Mouse (Mus musculus) MEL (cell line): Measurements from ENCODE around the gene Rhoj. TPM values are rescaled to one million over a fixed set of nuclear protein-coding genes. Genes with fewer than 3 reads are reported as not detected.

Experiments used
- DNase-seq: peaks from one replicate; pipeline ENCODE4 v3.0.0; 2011; ENCODE audit warnings: low read depth, low spot score
- H3K27ac ChIP-seq: 2 replicates; pipeline ENCODE4 v1.5.1; 2012; ENCODE audit warnings: low read depth, mild to moderate bottlenecking, control low read depth, low read length, moderate library complexity; ENCODE audit not compliant: control insufficient read depth
- H3K27me3 ChIP-seq, 2 experiments: fragments of 150-350 bp in 1 of 2; sonication (generic) in 1 of 2; 2 replicates each; pipeline ENCODE4 v1.6.1; 2012; ENCODE audit warnings: low read length in 2 of 2, mild to moderate bottlenecking in 2 of 2, improper control_type of control experiment in 1 of 2, moderate library complexity in 1 of 2; ENCODE audit not compliant: insufficient read depth in 2 of 2, control insufficient read depth in 1 of 2
- H3K36me3 ChIP-seq, 2 experiments: 2 replicates each; pipeline ENCODE4 v1.6.1; 2012 to 2014; ENCODE audit warnings: low read length in 2 of 2, improper control_type of control experiment in 1 of 2, inconsistent platforms in 1 of 2, mild to moderate bottlenecking in 1 of 2; ENCODE audit not compliant: insufficient read depth in 2 of 2, control insufficient read depth in 1 of 2
- H3K4me1 ChIP-seq, 2 experiments: fragments of 150-350 bp in 1 of 2; sonication (generic) in 1 of 2; 2 replicates each; pipeline ENCODE4 v1.6.1; 2012; ENCODE audit warnings: low read length in 2 of 2, improper control_type of control experiment in 1 of 2, mild to moderate bottlenecking in 1 of 2; ENCODE audit not compliant: insufficient read depth in 2 of 2, control insufficient read depth in 1 of 2
- H3K4me3 ChIP-seq, 2 experiments: fragments of 150-350 bp in 1 of 2; sonication (generic) in 1 of 2; 2 replicates each; pipeline ENCODE4 v1.5.1; 2012; ENCODE audit warnings: low read depth in 2 of 2, low read length in 2 of 2, mild to moderate bottlenecking in 2 of 2, moderate library complexity in 2 of 2, control low read depth in 1 of 2, improper control_type of control experiment in 1 of 2; ENCODE audit not compliant: control insufficient read depth in 1 of 2, insufficient read depth in 1 of 2
- H3K79me2 ChIP-seq: 2 replicates; pipeline ENCODE4 v1.6.1; 2012; ENCODE audit warnings: mild to moderate bottlenecking, low read length, moderate library complexity; ENCODE audit not compliant: control insufficient read depth, poor library complexity, insufficient read depth
- H3K9ac ChIP-seq: 2 replicates; pipeline ENCODE4 v1.6.1; 2012; ENCODE audit warnings: low read depth, mild to moderate bottlenecking, control low read depth, low read length, moderate library complexity; ENCODE audit not compliant: control insufficient read depth, poor library complexity, severe bottlenecking
- H3K9me3 ChIP-seq: fragments of 150-350 bp; sonication (generic); replicated peaks from 2 replicates; pipeline ENCODE4 v1.6.1; 2012; ENCODE audit warnings: mild to moderate bottlenecking, low read length, improper control_type of control experiment, moderate library complexity; ENCODE audit not compliant: insufficient read depth
- BHLHE40 ChIP-seq: IDR thresholded peaks from 2 replicates; pipeline ENCODE4 v1.6.1; 2012; ENCODE audit warnings: low read depth, mild to moderate bottlenecking, inconsistent platforms, low read length, improper control_type of control experiment, borderline replicate concordance
- CHD1 ChIP-seq: IDR thresholded peaks from 2 replicates; pipeline ENCODE4 v1.6.1; 2012; ENCODE audit warnings: low read depth, mild to moderate bottlenecking, inconsistent platforms, low read length, improper control_type of control experiment
- CHD2 ChIP-seq: IDR thresholded peaks from 2 replicates; pipeline ENCODE4 v1.6.1; 2011; ENCODE audit warnings: low read length, improper control_type of control experiment
- EP300 ChIP-seq, 2 experiments: IDR thresholded peaks; 2 replicates each; pipeline ENCODE4 v1.6.1; 2011; ENCODE audit warnings: improper control_type of control experiment in 2 of 2, low read length in 2 of 2, low read depth in 1 of 2, mild to moderate bottlenecking in 1 of 2
- ETS1 ChIP-seq: IDR thresholded peaks from 2 replicates; pipeline ENCODE4 v1.6.1; 2012; ENCODE audit warnings: low read depth, mild to moderate bottlenecking, inconsistent platforms, low read length, improper control_type of control experiment, moderate library complexity
- GABPA ChIP-seq: IDR thresholded peaks from 2 replicates; pipeline ENCODE4 v1.6.1; 2012; ENCODE audit warnings: low read depth, mild to moderate bottlenecking, inconsistent platforms, low read length, improper control_type of control experiment, moderate library complexity
- GATA1 ChIP-seq: IDR thresholded peaks from 2 replicates; pipeline ENCODE4 v1.6.1; 2011; ENCODE audit warnings: low read depth, low read length, improper control_type of control experiment
- KAT2A ChIP-seq: conservative IDR thresholded peaks from 2 replicates; pipeline ENCODE4 v1.6.1; 2012; ENCODE audit warnings: low read depth, low read length, improper control_type of control experiment, inconsistent platforms
- MAZ ChIP-seq: IDR thresholded peaks from 2 replicates; pipeline ENCODE4 v1.6.1; 2012; ENCODE audit warnings: low read depth, mild to moderate bottlenecking, inconsistent platforms, low read length, improper control_type of control experiment
- MXI1 ChIP-seq: IDR thresholded peaks from 2 replicates; pipeline ENCODE4 v1.6.1; 2011; ENCODE audit warnings: mild to moderate bottlenecking, low read depth, low read length, improper control_type of control experiment
- MYB ChIP-seq: IDR thresholded peaks from 2 replicates; pipeline ENCODE4 v1.6.1; 2011; ENCODE audit warnings: mild to moderate bottlenecking, low read depth, low read length, improper control_type of control experiment
- MYC ChIP-seq: IDR thresholded peaks from 2 replicates; pipeline ENCODE4 v1.6.1; 2011; ENCODE audit warnings: low read depth, mild to moderate bottlenecking, low read length, improper control_type of control experiment, moderate library complexity
- NELFE ChIP-seq: IDR thresholded peaks from 2 replicates; pipeline ENCODE4 v1.6.1; 2011; ENCODE audit warnings: low read depth, low read length, improper control_type of control experiment
- POLR2A ChIP-seq, 2 experiments: IDR thresholded peaks; 2 replicates each; pipeline ENCODE4 v1.6.1; 2011 to 2012; ENCODE audit warnings: low read length in 2 of 2, mild to moderate bottlenecking in 2 of 2, control low read depth in 1 of 2, improper control_type of control experiment in 1 of 2, low read depth in 1 of 2, moderate library complexity in 1 of 2; ENCODE audit not compliant: control insufficient read depth in 1 of 2, insufficient read depth in 1 of 2, poor library complexity in 1 of 2
- RAD21 ChIP-seq: IDR thresholded peaks from 2 replicates; pipeline ENCODE4 v1.6.1; 2011; ENCODE audit warnings: mild to moderate bottlenecking, low read depth, low read length, improper control_type of control experiment
- TCF12 ChIP-seq: IDR thresholded peaks from 2 replicates; pipeline ENCODE4 v1.6.1; 2014; ENCODE audit warnings: low read depth, mild to moderate bottlenecking, inconsistent platforms, low read length, improper control_type of control experiment, moderate library complexity
- UBTF ChIP-seq: IDR thresholded peaks from 2 replicates; pipeline ENCODE4 v1.6.1; 2012; ENCODE audit warnings: low read depth, mild to moderate bottlenecking, inconsistent platforms, low read length, improper control_type of control experiment, moderate library complexity, borderline replicate concordance; ENCODE audit not compliant: insufficient read depth
- ZC3H11A ChIP-seq: IDR thresholded peaks from 2 replicates; pipeline ENCODE4 v1.6.1; 2012; ENCODE audit warnings: low read depth, mild to moderate bottlenecking, inconsistent platforms, low read length, improper control_type of control experiment
- ZKSCAN1 ChIP-seq: IDR thresholded peaks from 2 replicates; pipeline ENCODE4 v1.6.1; 2012; ENCODE audit warnings: low read depth, mild to moderate bottlenecking, inconsistent platforms, low read length, improper control_type of control experiment, moderate library complexity
- ZNF384 ChIP-seq: IDR thresholded peaks from 2 replicates; pipeline ENCODE4 v1.6.1; 2012; ENCODE audit warnings: low read depth, mild to moderate bottlenecking, inconsistent platforms, low read length, improper control_type of control experiment
- polyA plus RNA-seq, 2 experiments: library from polyadenylated mRNA; stranded (reverse) in 1 of 2; unstranded in 1 of 2; fragments of >175 nt in 1 of 2; fragments of >200 nt in 1 of 2; gene quantifications; 2 replicates each; pipeline versions ENCODE4 v1.2.1 to v1.2.4; 2012; ENCODE audit warnings: low replicate concordance in 2 of 2, low read depth in 1 of 2; ENCODE audit not compliant: insufficient read length in 2 of 2, insufficient read depth in 1 of 2, missing spikeins in 1 of 2
- total RNA-seq: library from RNA; depleted of rRNA; stranded (reverse); fragments of 300-350 nt; gene quantifications from 2 replicates; pipeline ENCODE4 v1.2.3, GENCODE M21; 2012

Rhoj gene
- total and polyA plus RNA-seq, 3 experiments = not detected

- peaks cover 0 to 3% of the 10 kb centered on the region in 2 experiments; a peak in 2 of 4 replicates for H3K4me1 ChIP-seq
Observed at GRCm38 (mm10) chr12:75424817-75425216, 116.7 kb downstream of the Rhoj start.

GRCm38 (mm10) chr12:75425882-75426281, 117.8 kb downstream of the Rhoj start:
- Histone ChIP-seq H3K79me2 (no peaks in the 10 kb centered on the region), H3K9ac (no peak overlapping the region), H3K27ac (no peak overlapping the region), H3K36me3 (no peaks in the 10 kb centered on the region), H3K9me3 (no peaks in the 10 kb centered on the region), H3K27me3 (no peaks in the 10 kb centered on the region; a peak in 1 of 4 replicates), H3K4me1 (peaks cover 0 to 7% of the 10 kb centered on the region in 2 experiments; a peak in 2 of 4 replicates)
- DNase-seq = no peak
- TF ChIP-seq POLR2A (IDR thresholded peaks at IDR 0.05; ENCODE audit: control insufficient read depth in 1 of 2, insufficient read depth in 1 of 2, low read depth in 1 of 2, low read length in 2 of 2, poor library complexity in 1 of 2) (no peak), ZKSCAN1 (no peak), GABPA (no peak), ZNF384 (no peak), ZC3H11A (no peak), ETS1 (no peak), MYC (no peak), CHD1 (no peak), RAD21 (no peak), NELFE (no peak), MYB (no peak), TCF12 (no peak), KAT2A (no peak), MAZ (no peak), UBTF (no peak), CHD2 (no peak), EP300 (IDR thresholded peaks at IDR 0.05; ENCODE audit: low read depth in 1 of 2, low read length in 2 of 2) (no peak), GATA1 (no peak), BHLHE40 (no peak)
- TF ChIP-seq, all 39 proteins: peak for 0
- H3K4me3 ChIP-seq = no peak overlapping the region

More at GRCm38 (mm10) chr12:75424817-75425216, 116.7 kb downstream of the Rhoj start:
- Histone ChIP-seq H3K4me3 (no peak overlapping the region), H3K27ac (no peak overlapping the region), H3K9ac (no peak overlapping the region), H3K79me2 (no peaks in the 10 kb centered on the region), H3K36me3 (no peaks in the 10 kb centered on the region), H3K9me3 (no peaks in the 10 kb centered on the region), H3K27me3 (no peaks in the 10 kb centered on the region; a peak in 1 of 4 replicates)
- no peak for DNase-seq
- no peak for TF ChIP-seq MXI1
- peak; percentile 85 for TF ChIP-seq ZKSCAN1
